ENCODE assay signal across 8 mouse cellular contexts in the genomic region with DNA sequence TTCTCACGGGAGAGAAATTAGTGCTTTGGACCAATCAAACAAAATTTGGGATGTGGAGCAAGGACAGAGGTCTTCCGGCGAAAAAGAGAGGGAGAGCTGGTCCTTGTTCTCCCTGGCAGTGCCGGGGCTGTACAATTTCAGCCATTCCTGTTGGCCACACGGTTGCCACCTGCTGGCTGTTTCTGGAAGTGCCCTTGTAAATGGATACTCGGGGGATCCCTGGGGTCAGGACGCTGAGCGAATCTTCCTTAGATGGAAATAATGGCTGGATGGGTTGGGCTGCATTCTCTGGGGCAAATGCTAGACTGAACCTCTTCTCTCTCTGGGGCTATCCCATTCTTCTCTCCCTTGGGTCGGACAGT. TPM values are rescaled to one million over a fixed set of nuclear protein-coding genes. Genes with fewer than 3 reads are reported as not detected.
A peak's percentile ranks its signal among the peaks of the same experiment; 100 is the strongest.
DNase-seq lines count a peak whose midpoint lies in the region; ATAC-seq and TF ChIP-seq lines count a peak whose summit lies in the region.

No protein-coding gene starts in this region.

- peak; percentile 90 for TF ChIP-seq CTCF in Patski (IDR thresholded peaks at IDR 0.05)

- peak overlapping the region; percentile 75 for H3K27ac ChIP-seq in hindbrain, embryonic 14.5 days

- peak; percentile 12 for DNase-seq in Patski (ENCODE audit: low read depth, low spot score)
- peak; percentile 97 for DNase-seq in cerebellum, postnatal 14 days
- peak; percentile 83 to 91 for DNase-seq in frontal cortex, postnatal 25 days (ENCODE audit: low spot score in 2 of 2)
- DNase-seq in hindbrain, embryonic 14.5 days (ENCODE audit: low spot score), result peak; percentile 94
- DNase-seq in layer of hippocampus, postnatal 36 days, result peak; percentile 81 to 83
- DNase-seq in lung, postnatal 36 days, result peak; percentile 95
- peak; percentile 90 for DNase-seq in retina, postnatal 1 day
- DNase-seq in thymus, postnatal 4 days, result peak; percentile 93

- H3K9me3 ChIP-seq in hindbrain, embryonic 14.5 days (ENCODE audit: control insufficient read depth, low read length), result no peaks in the 10 kb centered on the region

- peak; percentile 51 for ATAC-seq in Patski
- peak; percentile 82 for ATAC-seq in hindbrain, embryonic 14.5 days (ENCODE audit: low FRiP score)

- H3K4me1 ChIP-seq in hindbrain, embryonic 14.5 days (replicated peaks; ENCODE audit: control insufficient read depth, insufficient read depth, low read length), result no peaks in the 10 kb centered on the region; the same call in none of the 2 replicates

- peaks cover 10% of the 10 kb centered on the region; the same call in 1 of the 2 replicates for H3K36me3 ChIP-seq in hindbrain, embryonic 14.5 days (replicated peaks; ENCODE audit: control insufficient read depth, insufficient read depth)

- peak overlapping the region; percentile 76 for H3K4me2 ChIP-seq in hindbrain, embryonic 14.5 days (replicated peaks)

- CTCF ChIA-PET in Patski (lab: Charles Lee), result interaction anchor here (0.7 to 1.6 kb wide), 5 partner anchors 8 to 21 kb away, joined by 3 to 7 read pairs (median 4); no protein-coding TSS in a partner anchor

- POLR2A ChIA-PET in Patski (lab: Charles Lee), result no interaction called here

- H3K27me3 ChIP-seq in Patski, result no peaks in the 10 kb centered on the region
- no peaks in the 10 kb centered on the region for H3K27me3 ChIP-seq in hindbrain, embryonic 14.5 days (ENCODE audit: control insufficient read depth, insufficient read depth, low read length)

- in situ Hi-C loops in Patski (cut with MboI; ENCODE audit: low pct_unique_long_range_greater_than_20kb), result loop anchor here (25.0 kb wide), 1 partner anchor 638 kb away; the partner anchor contains the start of gene Akap10

- H3K9ac ChIP-seq in hindbrain, embryonic 14.5 days, result peak overlapping the region; percentile 63

- WGBS in hindbrain, embryonic 14.5 days, result 2% methylated on average over 9 of the region's 9 CpGs

- H3K4me3 ChIP-seq in hindbrain, embryonic 14.5 days (replicated peaks; ENCODE audit: low read length), result peak overlapping the region; percentile 41

RNA-seq across cellular contexts. Expression of gene Trpv2, which starts 1.0 kb away (rescaled TPM):
- 0.04 TPM for polyA plus RNA-seq in Patski (2021)
- polyA plus RNA-seq in hindbrain, embryonic 14.5 days (2014; fragmentation: Nextera tagmentation; extraction: Ambion mirVana), result 22.6 and 28.2 TPM in 2 replicates
- 10 to 100 TPM; 13.1 to 13.9 TPM for total RNA-seq in layer of hippocampus, postnatal 36 days (2021)

RNA-seq across cellular contexts. Expression of gene Ubb, which starts 24.3 kb away (rescaled TPM):
- 624 TPM for polyA plus RNA-seq in Patski (2021)
- 4,396 and 4,426 TPM in 2 replicates for polyA plus RNA-seq in hindbrain, embryonic 14.5 days (2014; fragmentation: Nextera tagmentation; extraction: Ambion mirVana)
- 1,000 to 10,000 TPM; 1,774 to 1,889 TPM for total RNA-seq in layer of hippocampus, postnatal 36 days (2021)

RNA-seq across cellular contexts. Expression of gene Cenpv, which starts 36.2 kb away (rescaled TPM):
- 24.5 TPM for polyA plus RNA-seq in Patski (2021)
- 63.8 and 64.8 TPM in 2 replicates for polyA plus RNA-seq in hindbrain, embryonic 14.5 days (2014; fragmentation: Nextera tagmentation; extraction: Ambion mirVana)
- 10 to 100 TPM; 37.6 to 39.6 TPM for total RNA-seq in layer of hippocampus, postnatal 36 days (2021)

Comparison
In these comparisons a context has a peak if more than half of its experiments do, and no peak if none do; other contexts are left out.
1. Peak in every context shown above with its lines: DNase-seq, ATAC-seq, H3K4me3 ChIP-seq and H3K27ac ChIP-seq.
2. DNase-seq: peak in every context shown above with its lines; median percentile 97 in cerebellum, postnatal 14 days; 95 in lung, postnatal 36 days; 94 in hindbrain, embryonic 14.5 days; 93 in thymus, postnatal 4 days; 90 in retina, postnatal 1 day; 87 in frontal cortex, postnatal 25 days; 82 in layer of hippocampus, postnatal 36 days; 12 in Patski.
3. RNA of gene Trpv2, which starts 1.0 kb away (polyA plus RNA-seq): 22.6 to 28.2 TPM in hindbrain, embryonic 14.5 days; 0.04 TPM in Patski (single experiment); every median in the first group is over 10 times any median in the second.